Mouse (Mus musculus) C2C12 (cell line): ENCODE data around the gene Pbp2.

ENCODE experiments used
- CEBPB ChIP-seq: IDR thresholded peaks from one replicate; pipeline ENCODE4 v1.6.1; 2011; ENCODE audit warnings: low read depth, mild to moderate bottlenecking, control low read depth, moderate library complexity
- CTCF ChIP-seq: IDR thresholded peaks from one replicate; pipeline ENCODE4 v1.5.1; 2011; ENCODE audit not compliant: control insufficient read depth, insufficient read depth, insufficient read length
- FOSL1 ChIP-seq: IDR thresholded peaks from one replicate; pipeline ENCODE4 v1.8.0; 2011; ENCODE audit warnings: mild to moderate bottlenecking, low read length; ENCODE audit not compliant: poor library complexity, insufficient read depth, severe bottlenecking
- MAX ChIP-seq: IDR thresholded peaks from one replicate; pipeline ENCODE4 v1.6.1; 2011; ENCODE audit warnings: mild to moderate bottlenecking, control low read depth
- MYOD1 ChIP-seq: IDR thresholded peaks from one replicate; pipeline ENCODE4 v1.6.1; 2011; ENCODE audit warnings: low read depth; ENCODE audit not compliant: control insufficient read depth, insufficient read length
- MYOG ChIP-seq: IDR thresholded peaks from one replicate; pipeline ENCODE4 v1.6.1; 2011; ENCODE audit not compliant: control insufficient read depth, insufficient read length; ENCODE audit errors: extremely low read depth
- USF1 ChIP-seq: IDR thresholded peaks from one replicate; pipeline ENCODE4 v1.6.1; 2011; ENCODE audit warnings: low read depth, mild to moderate bottlenecking, control low read depth, moderate library complexity

DNA sequence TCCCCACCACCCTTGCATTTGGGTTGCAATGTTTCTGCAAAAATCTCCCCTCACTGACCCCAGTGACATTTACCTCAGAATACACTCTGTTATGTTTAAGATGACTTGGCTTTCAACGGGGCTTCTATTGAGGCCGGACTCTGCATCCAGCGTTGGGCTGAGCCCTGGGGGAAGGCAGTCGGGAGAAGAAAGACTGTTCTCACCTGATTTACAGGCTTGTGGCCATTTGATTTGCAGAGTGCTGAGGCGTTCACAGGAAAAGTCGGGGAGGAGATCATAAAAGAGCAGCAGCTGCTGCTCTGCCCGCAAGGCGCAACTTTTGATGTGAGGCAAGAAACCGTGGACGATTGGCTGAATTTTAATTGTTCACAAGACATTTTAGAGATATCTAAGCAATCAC is 30.3 kb downstream of the Pbp2 start:
- TF ChIP-seq USF1 (no peak), CTCF (no peak), CEBPB (no peak), FOSL1 (no peak), MAX (no peak), MYOD1 (no peak), MYOG (no peak)
